Mouse (Mus musculus) adrenal gland, adult 2 months (tissue): ENCODE measurements around the gene Mrps9. TPM values are rescaled to one million over a fixed set of nuclear protein-coding genes. Genes with fewer than 3 reads are reported as not detected.

Experiments
- DNase-seq: peaks from one replicate; pipeline ENCODE4 v3.0.0; 2021
- polyA plus RNA-seq: library from polyadenylated mRNA; depleted of rRNA; stranded (reverse); fragments of >200 nt; gene quantifications from 2 replicates; pipeline ENCODE4 v1.2.3, GENCODE M21; 2012; rRNA removed
- total RNA-seq, 2 experiments: library from RNA; stranded (reverse); gene quantifications; 2 replicates each; pipeline ENCODE4 v1.2.3; 2021

Gene Mrps9
- total and polyA plus RNA-seq, 3 experiments: 17.1 to 67.9 (median 56.0) TPM

DNA sequence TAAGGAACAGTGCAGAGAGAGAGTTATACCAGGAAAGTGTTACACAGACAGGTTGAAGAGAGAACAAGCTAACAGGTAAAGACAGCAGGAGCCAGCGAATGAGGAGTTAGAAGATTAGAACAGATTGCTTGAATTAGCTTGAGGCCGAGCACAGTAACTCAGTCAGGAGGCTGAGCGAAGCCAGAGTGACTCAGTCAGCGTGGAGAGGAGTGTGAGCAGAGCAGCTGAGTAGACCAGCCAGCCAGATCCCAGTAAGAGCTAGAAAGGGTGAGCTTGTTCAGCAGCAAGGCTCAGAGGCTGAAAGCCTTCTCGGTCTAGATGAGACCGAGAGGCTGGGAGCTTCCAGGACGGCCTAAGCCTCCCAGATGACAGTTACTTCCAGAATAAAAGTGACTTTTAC is 55.7 kb downstream of the Mrps9 start:
- DNase-seq: no peak

- DNase-seq: no peak
Observed at GRCm38 (mm10) chr1:42907153-42907552, 56.1 kb downstream of the Mrps9 start.

DNA sequence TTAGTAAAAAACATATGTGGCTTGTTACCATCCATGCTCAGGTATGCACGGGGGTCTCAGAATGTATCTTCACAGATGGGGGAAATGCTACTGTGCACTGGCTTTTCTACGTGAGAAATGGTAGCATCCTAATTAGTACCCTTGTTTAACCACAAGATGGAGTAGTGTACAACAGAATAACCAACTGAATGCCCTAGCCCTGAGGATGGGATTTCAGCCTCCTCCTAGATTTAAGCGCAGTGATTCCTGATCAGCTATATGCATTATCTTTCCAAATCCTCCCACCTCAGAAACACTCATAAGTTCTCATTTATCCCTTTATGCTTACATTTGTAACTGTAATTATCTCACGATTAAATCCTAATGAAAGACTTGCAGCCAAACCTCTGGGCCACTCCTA is 64.0 kb downstream of the Mrps9 start:
- no peak for DNase-seq

GRCm38 (mm10) chr1:42916719-42917118 is 65.7 kb downstream of the Mrps9 start:
- DNase-seq: no peak

GRCm38 (mm10) chr1:42917908-42918307 is 66.9 kb downstream of the Mrps9 start:
- no peak for DNase-seq

DNA sequence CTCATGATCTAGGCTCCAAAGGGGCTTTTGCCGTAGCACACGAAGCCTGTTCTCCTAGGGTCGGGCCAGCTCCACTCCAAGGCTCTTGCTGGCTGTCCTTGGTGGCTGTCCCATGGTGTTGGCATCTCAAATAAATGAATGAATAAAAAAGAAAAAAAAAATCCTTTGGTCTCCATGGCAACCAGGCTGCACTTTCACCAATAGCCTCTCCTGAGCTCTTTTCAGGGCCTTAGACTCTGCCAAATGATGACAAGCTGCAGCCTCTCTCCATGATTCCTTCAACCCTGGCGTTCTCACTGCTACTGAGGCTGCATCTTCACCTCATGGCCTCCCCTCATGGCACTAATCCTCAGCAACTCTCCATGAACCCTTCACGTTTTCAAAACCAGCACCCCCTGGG is 72.9 kb downstream of the Mrps9 start:
- no peak for DNase-seq

GRCm38 (mm10) chr1:42933613-42934012 is 82.6 kb downstream of the Mrps9 start:
- no peak for DNase-seq

DNA sequence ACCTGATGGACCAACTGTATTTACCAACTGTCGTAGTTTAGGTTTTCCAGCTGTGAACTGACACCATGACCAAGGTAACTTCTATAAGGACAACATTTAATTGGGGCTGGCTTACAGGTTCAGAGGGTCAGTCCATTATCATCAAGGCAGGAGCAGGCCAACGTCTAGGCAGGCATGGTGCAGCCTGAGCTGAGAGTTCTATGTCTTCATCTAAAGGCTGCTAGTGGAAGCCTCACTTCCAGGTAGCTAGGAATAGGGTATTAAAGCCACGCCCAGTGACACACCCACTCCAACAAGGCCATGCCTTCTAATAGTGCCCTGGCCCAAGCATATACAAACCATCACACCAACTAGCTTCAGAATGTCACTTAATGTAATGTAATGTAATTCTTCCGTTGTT is 97.5 kb downstream of the Mrps9 start:
- no peak for DNase-seq

DNA sequence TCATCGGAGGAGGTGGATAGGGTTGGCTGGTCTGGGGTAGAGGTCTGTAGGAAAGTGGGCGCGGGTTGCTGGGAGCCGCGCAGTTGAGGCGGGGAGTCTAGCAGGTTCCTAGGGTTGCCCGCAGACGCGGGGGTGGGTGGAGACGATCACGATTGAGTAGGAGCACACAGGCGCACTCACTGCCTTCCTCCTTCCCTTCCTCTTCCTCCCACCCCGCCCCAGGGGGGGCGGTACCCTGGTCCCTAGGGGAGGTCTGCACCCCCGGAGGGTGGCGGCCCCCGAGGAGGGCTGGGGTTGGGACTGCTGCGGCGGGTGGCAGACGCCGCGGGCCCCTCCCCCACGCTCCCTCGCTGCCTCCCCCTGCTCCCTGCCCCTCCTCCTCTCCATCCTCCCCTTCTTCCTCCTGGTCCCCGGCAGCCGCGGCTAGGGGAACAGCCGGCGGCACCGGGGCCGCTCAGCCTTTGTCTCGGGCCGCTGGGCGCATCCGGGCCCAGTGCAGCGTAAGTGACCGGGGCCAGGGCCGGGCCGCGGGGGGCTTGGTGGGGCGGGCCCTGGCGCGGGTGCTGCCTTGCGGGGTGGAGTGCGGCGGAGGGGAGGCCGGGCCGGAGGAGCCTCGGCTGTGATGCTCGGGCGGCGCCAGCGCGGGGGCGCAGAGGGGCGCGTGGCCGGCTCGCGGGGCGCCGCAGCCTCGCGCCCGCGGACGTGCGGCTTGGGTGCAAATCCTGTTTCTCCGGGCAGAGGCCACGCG is 101.9 kb downstream of the Mrps9 start, which contains the start of gene Gpr45:
Gene Gpr45, plus strand, starts transcription at position 139 of the 748 bp plus-strand sequence.
- DNase-seq: peak; percentile 38

GRCm38 (mm10) chr1:42953482-42953822 is 102.4 kb downstream of the Mrps9 start:
- no peak for DNase-seq

Other genes starting within 250 kb of the Mrps9 start
- gene Pou3f3, start 155.5 kb upstream of the Mrps9 start, total RNA-seq: not detected
- gene Pou3f3, start 155.5 kb upstream of the Mrps9 start, polyA plus RNA-seq: 0.02 TPM in 2 replicates
- 1 to 10 TPM; 1.3 to 5.3 TPM for gene Gpr45, start 101.6 kb downstream of the Mrps9 start, total RNA-seq
- gene Gpr45, start 101.6 kb downstream of the Mrps9 start, polyA plus RNA-seq: 1.0 and 1.8 TPM in 2 replicates
- gene Tgfbrap1, start 247.4 kb downstream of the Mrps9 start, total RNA-seq: 10 to 100 TPM; 31.7 to 32.2 TPM
- 20.4 and 21.2 TPM in 2 replicates for gene Tgfbrap1, start 247.4 kb downstream of the Mrps9 start, polyA plus RNA-seq
- 10 to 100 TPM; 15.3 to 16.5 TPM for gene AI597479, start 247.5 kb downstream of the Mrps9 start, total RNA-seq
- 1.6 TPM in 2 replicates for gene AI597479, start 247.5 kb downstream of the Mrps9 start, polyA plus RNA-seq